Comparison of ENCODE assay signal across 24 mouse cellular contexts in genomic region chr11:90481828-90482227, GRCm38 (mm10).
DNase-seq lines count a peak whose midpoint lies in the region; ATAC-seq and TF ChIP-seq lines count a peak whose summit lies in the region.
"Had no signal": no experiment of that assay in that cellular context is flagged by ENCODE, and none has a peak within 500 bp of the region (broad histone marks: within the 10 kb centered on the region; RNA-seq: fewer than 3 reads in every experiment).

No protein-coding gene starts in this region.

- no peak for ATAC-seq in forebrain, embryonic 14.5 days
- ATAC-seq in forebrain, embryonic 13.5 days = no peak
- no peak for ATAC-seq in kidney, postnatal 0 days (replicated peaks; ENCODE audit: low FRiP score, low read depth)
- ATAC-seq in kidney, embryonic 16.5 days (ENCODE audit: low FRiP score, low TSS enrichment) = no peak
- no peak for ATAC-seq in midbrain, embryonic 14.5 days (ENCODE audit: low FRiP score, low TSS enrichment)
- ATAC-seq in midbrain, embryonic 15.5 days (replicated peaks) = no peak
- ATAC-seq: CD4-positive, CD25-positive, alpha-beta regulatory T cell, adult 4 months; forebrain, embryonic 15.5 days; hindbrain, embryonic 16.5 days; intestine, embryonic 16.5 days; lung, postnatal 0 days had no signal

- H3K4me3 ChIP-seq in forebrain, embryonic 14.5 days (ENCODE audit: low read depth, low read length) = no peak overlapping the region
- H3K4me3 ChIP-seq in forebrain, embryonic 13.5 days = no peak overlapping the region
- H3K4me3 ChIP-seq in kidney, postnatal 0 days (replicated peaks; ENCODE audit: low read depth, low read length) = no peak overlapping the region
- no peak overlapping the region for H3K4me3 ChIP-seq in kidney, embryonic 16.5 days (ENCODE audit: low read length)
- H3K4me3 ChIP-seq in midbrain, embryonic 14.5 days (replicated peaks; ENCODE audit: low read depth, low read length) = no peak overlapping the region
- no peak overlapping the region for H3K4me3 ChIP-seq in midbrain, embryonic 15.5 days
- H3K4me3 ChIP-seq: embryonic facial prominence, embryonic 13.5 days; erythroblast, embryonic 14.5 days; forebrain, embryonic 15.5 days; midbrain, embryonic 12.5 days had no signal

- H3K4me2 ChIP-seq in forebrain, embryonic 14.5 days (ENCODE audit: low read length) = no peak overlapping the region
- no peak overlapping the region for H3K4me2 ChIP-seq in forebrain, embryonic 13.5 days
- H3K4me2 ChIP-seq in kidney, postnatal 0 days (ENCODE audit: low read length) = no peak overlapping the region
- H3K4me2 ChIP-seq in kidney, embryonic 16.5 days (replicated peaks; ENCODE audit: low read depth, low read length) = no peak overlapping the region
- no peak overlapping the region for H3K4me2 ChIP-seq in midbrain, embryonic 14.5 days (ENCODE audit: low read length)
- H3K4me2 ChIP-seq in midbrain, embryonic 15.5 days = no peak overlapping the region
- H3K4me2 ChIP-seq: embryonic facial prominence, embryonic 13.5 days; forebrain, embryonic 15.5 days; midbrain, embryonic 12.5 days had no signal

- 29% methylated on average over 1 of the region's 1 CpGs for WGBS in forebrain, embryonic 14.5 days
- WGBS in forebrain, embryonic 13.5 days = 44% methylated on average over 1 of the region's 1 CpGs
- 44% methylated on average over 1 of the region's 1 CpGs for WGBS in kidney, postnatal 0 days
- WGBS in kidney, embryonic 16.5 days = 57% methylated on average over 1 of the region's 1 CpGs
- WGBS in midbrain, embryonic 14.5 days = 44% methylated on average over 1 of the region's 1 CpGs
- 61% methylated on average over 1 of the region's 1 CpGs for WGBS in midbrain, embryonic 15.5 days

- peak; percentile 36 for DNase-seq in forebrain, embryonic 14.5 days (ENCODE audit: low spot score)
- DNase-seq in kidney, postnatal 0 days (ENCODE audit: low spot score) = peak; percentile 8
- DNase-seq in midbrain, embryonic 14.5 days = peak; percentile 52
- no peak for DNase-seq in ovary, postnatal 10 days (ENCODE audit: low spot score)
- DNase-seq: adrenal gland, postnatal 36 days; cerebellum, adult 11 months; cerebellum, postnatal 25 days; embryo, embryonic 11 days; gastrocnemius, postnatal 14 days; heart, adult 18-20 months; heart, postnatal 36 days; right cerebral cortex, postnatal 25 days; spleen, adult 18-20 months had no signal

- no peak overlapping the region for H3K27ac ChIP-seq in forebrain, embryonic 14.5 days (ENCODE audit: low read depth, low read length)
- no peak overlapping the region for H3K27ac ChIP-seq in forebrain, embryonic 13.5 days
- H3K27ac ChIP-seq in kidney, postnatal 0 days = no peak overlapping the region
- H3K27ac ChIP-seq in kidney, embryonic 16.5 days (ENCODE audit: low read length) = no peak overlapping the region
- no peak overlapping the region for H3K27ac ChIP-seq in midbrain, embryonic 14.5 days (replicated peaks; ENCODE audit: low read depth, low read length)
- no peak overlapping the region for H3K27ac ChIP-seq in midbrain, embryonic 15.5 days
- H3K27ac ChIP-seq: embryonic facial prominence, embryonic 13.5 days; forebrain, embryonic 15.5 days; midbrain, embryonic 12.5 days had no signal

- H3K9ac ChIP-seq in forebrain, embryonic 14.5 days (ENCODE audit: low read length) = no peak overlapping the region
- H3K9ac ChIP-seq in forebrain, embryonic 13.5 days = no peak overlapping the region
- no peak overlapping the region for H3K9ac ChIP-seq in kidney, postnatal 0 days (ENCODE audit: low read depth, low read length)
- no peak overlapping the region for H3K9ac ChIP-seq in kidney, embryonic 16.5 days (replicated peaks; ENCODE audit: low read length)
- no peak overlapping the region for H3K9ac ChIP-seq in midbrain, embryonic 14.5 days (replicated peaks; ENCODE audit: low read length)
- H3K9ac ChIP-seq in midbrain, embryonic 15.5 days = no peak overlapping the region
- H3K9ac ChIP-seq: embryonic facial prominence, embryonic 13.5 days; forebrain, embryonic 15.5 days; midbrain, embryonic 12.5 days had no signal

- no peaks in the 10 kb centered on the region for H3K9me3 ChIP-seq in forebrain, embryonic 14.5 days (replicated peaks; ENCODE audit: control insufficient read depth, low read length)
- H3K9me3 ChIP-seq in forebrain, embryonic 13.5 days (replicated peaks) = no peaks in the 10 kb centered on the region
- H3K9me3 ChIP-seq in kidney, postnatal 0 days (replicated peaks; ENCODE audit: low read length) = no peaks in the 10 kb centered on the region
- no peaks in the 10 kb centered on the region for H3K9me3 ChIP-seq in kidney, embryonic 16.5 days (ENCODE audit: low read length)
- no peaks in the 10 kb centered on the region for H3K9me3 ChIP-seq in midbrain, embryonic 14.5 days (ENCODE audit: control insufficient read depth, low read length)
- no peaks in the 10 kb centered on the region for H3K9me3 ChIP-seq in midbrain, embryonic 15.5 days
- H3K9me3 ChIP-seq: embryonic facial prominence, embryonic 13.5 days; forebrain, embryonic 15.5 days; midbrain, embryonic 12.5 days had no signal

- H3K27me3 ChIP-seq in forebrain, embryonic 14.5 days (replicated peaks; ENCODE audit: control insufficient read depth, insufficient read depth, low read length) = no peaks in the 10 kb centered on the region
- H3K27me3 ChIP-seq in forebrain, embryonic 13.5 days = no peaks in the 10 kb centered on the region
- no peaks in the 10 kb centered on the region for H3K27me3 ChIP-seq in kidney, postnatal 0 days (ENCODE audit: insufficient read depth, low read length)
- no peaks in the 10 kb centered on the region for H3K27me3 ChIP-seq in kidney, embryonic 16.5 days (ENCODE audit: insufficient read depth, low read length)
- H3K27me3 ChIP-seq in midbrain, embryonic 14.5 days (ENCODE audit: control insufficient read depth, insufficient read depth, low read length) = no peaks in the 10 kb centered on the region
- no peaks in the 10 kb centered on the region for H3K27me3 ChIP-seq in midbrain, embryonic 15.5 days (replicated peaks)
- H3K27me3 ChIP-seq: embryonic facial prominence, embryonic 13.5 days; forebrain, embryonic 15.5 days had no signal

- TF ChIP-seq CTCF in kidney, postnatal 0 days (IDR thresholded peaks at IDR 0.05; ENCODE audit: low read depth) = no peak

- peaks cover 10% of the 10 kb centered on the region; the same call in 1 of the 2 replicates for H3K36me3 ChIP-seq in forebrain, embryonic 14.5 days (ENCODE audit: control insufficient read depth, insufficient read depth, low read length)
- peaks cover 7% of the 10 kb centered on the region; the same call in 1 of the 2 replicates for H3K36me3 ChIP-seq in forebrain, embryonic 13.5 days (ENCODE audit: poor library complexity, severe bottlenecking)
- H3K36me3 ChIP-seq in kidney, postnatal 0 days (ENCODE audit: insufficient read depth, low read length) = 0 out of 2 replicates have a peak, but pooled peaks cover 3% of the 10 kb centered on the region
- peaks cover 11% of the 10 kb centered on the region; the same call in 1 of the 2 replicates for H3K36me3 ChIP-seq in kidney, embryonic 16.5 days (ENCODE audit: insufficient read depth, low read length)
- peaks cover 9% of the 10 kb centered on the region; the same call in 1 of the 2 replicates for H3K36me3 ChIP-seq in midbrain, embryonic 14.5 days (ENCODE audit: control insufficient read depth, insufficient read depth, low read length)
- H3K36me3 ChIP-seq in midbrain, embryonic 15.5 days (replicated peaks) = no peaks in the 10 kb centered on the region
- H3K36me3 ChIP-seq: forebrain, embryonic 15.5 days had no signal

- peaks cover 7% of the 10 kb centered on the region; the same call in 1 of the 2 replicates for H3K4me1 ChIP-seq in forebrain, embryonic 14.5 days (ENCODE audit: control insufficient read depth, insufficient read depth, low read length)
- H3K4me1 ChIP-seq in forebrain, embryonic 13.5 days = peaks cover 15% of the 10 kb centered on the region
- H3K4me1 ChIP-seq in kidney, postnatal 0 days (replicated peaks; ENCODE audit: insufficient read depth, low read length) = no peaks in the 10 kb centered on the region
- H3K4me1 ChIP-seq in kidney, embryonic 16.5 days (ENCODE audit: insufficient read depth, low read length) = no peaks in the 10 kb centered on the region
- peaks cover 10% of the 10 kb centered on the region for H3K4me1 ChIP-seq in midbrain, embryonic 14.5 days (ENCODE audit: control insufficient read depth, insufficient read depth, low read length)
- H3K4me1 ChIP-seq in midbrain, embryonic 15.5 days = peaks cover 9% of the 10 kb centered on the region
